Mouse (Mus musculus): ENCODE measurements around the gene Casp7. TPM values are rescaled to one million over a fixed set of nuclear protein-coding genes. Genes with fewer than 3 reads are reported as not detected.

The Casp7 gene
- polyA plus RNA-seq, 1 experiment from 2014 or later = 16.6 TPM

- WGBS = 87% methylated on average over 5 of the region's 5 CpGs
Measured at GRCm38 (mm10) chr19:56477253-56477652, 80.3 kb downstream of the Casp7 start.

DNA sequence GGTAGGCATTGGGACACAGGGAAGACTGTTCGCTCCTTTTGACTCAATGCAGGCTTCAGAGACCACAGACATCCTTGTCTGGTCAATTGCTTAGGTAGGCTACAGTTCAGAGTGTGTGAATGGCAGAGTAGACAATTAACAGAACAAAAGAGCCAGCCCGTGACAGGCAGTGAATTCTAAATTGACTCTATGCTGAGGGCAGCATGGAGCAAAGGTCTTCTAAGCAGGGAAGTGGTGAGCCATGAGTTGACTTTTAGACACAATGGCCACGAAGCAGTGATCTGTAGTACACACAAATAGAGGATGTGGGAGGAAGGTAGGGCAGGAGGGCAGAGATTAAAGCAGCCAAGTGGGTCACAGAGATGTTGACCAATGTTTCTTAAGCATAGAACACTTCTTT lies 80.9 kb downstream of the Casp7 start:
- H3K9ac ChIP-seq (ENCODE audit: low read depth, low read length) = no peak overlapping the region
- DNase-seq (ENCODE audit: low spot score) (no peak), ATAC-seq (ENCODE audit: low FRiP score) (no peak)
- no peaks in the 10 kb centered on the region for H3K27me3 ChIP-seq (ENCODE audit: control insufficient read depth, insufficient read depth, low read length)
- H3K4me2 ChIP-seq (replicated peaks; ENCODE audit: low read depth, low read length) = no peak overlapping the region
- no peaks in the 10 kb centered on the region for H3K36me3 ChIP-seq (ENCODE audit: control insufficient read depth, insufficient read depth, low read length)
- no peaks in the 10 kb centered on the region for H3K9me3 ChIP-seq (ENCODE audit: control insufficient read depth, low read length)
- no peak overlapping the region for H3K27ac ChIP-seq (ENCODE audit: low read depth, low read length)
- H3K4me3 ChIP-seq (ENCODE audit: low read depth, low read length) = no peak overlapping the region
- H3K4me1 ChIP-seq (replicated peaks; ENCODE audit: control insufficient read depth, insufficient read depth, low read length) = no peaks in the 10 kb centered on the region
- 42% methylated on average over 3 of the region's 3 CpGs for WGBS

More at GRCm38 (mm10) chr19:56477253-56477652, 80.3 kb downstream of the Casp7 start:
- no peaks in the 10 kb centered on the region for H3K27me3 ChIP-seq (ENCODE audit: control insufficient read depth, insufficient read depth, low read length)
- H3K9ac ChIP-seq (ENCODE audit: low read depth, low read length) = no peak overlapping the region
- no peaks in the 10 kb centered on the region for H3K36me3 ChIP-seq (ENCODE audit: control insufficient read depth, insufficient read depth, low read length)
- no peak overlapping the region for H3K4me3 ChIP-seq (ENCODE audit: low read depth, low read length)
- no peaks in the 10 kb centered on the region for H3K4me1 ChIP-seq (replicated peaks; ENCODE audit: control insufficient read depth, insufficient read depth, low read length)
- H3K4me2 ChIP-seq (replicated peaks; ENCODE audit: low read depth, low read length) = no peak overlapping the region
- DNase-seq (ENCODE audit: low spot score) = no peak
- no peak for ATAC-seq (ENCODE audit: low FRiP score)
- no peaks in the 10 kb centered on the region for H3K9me3 ChIP-seq (ENCODE audit: control insufficient read depth, low read length)
- no peak overlapping the region for H3K27ac ChIP-seq (ENCODE audit: low read depth, low read length)

DNA sequence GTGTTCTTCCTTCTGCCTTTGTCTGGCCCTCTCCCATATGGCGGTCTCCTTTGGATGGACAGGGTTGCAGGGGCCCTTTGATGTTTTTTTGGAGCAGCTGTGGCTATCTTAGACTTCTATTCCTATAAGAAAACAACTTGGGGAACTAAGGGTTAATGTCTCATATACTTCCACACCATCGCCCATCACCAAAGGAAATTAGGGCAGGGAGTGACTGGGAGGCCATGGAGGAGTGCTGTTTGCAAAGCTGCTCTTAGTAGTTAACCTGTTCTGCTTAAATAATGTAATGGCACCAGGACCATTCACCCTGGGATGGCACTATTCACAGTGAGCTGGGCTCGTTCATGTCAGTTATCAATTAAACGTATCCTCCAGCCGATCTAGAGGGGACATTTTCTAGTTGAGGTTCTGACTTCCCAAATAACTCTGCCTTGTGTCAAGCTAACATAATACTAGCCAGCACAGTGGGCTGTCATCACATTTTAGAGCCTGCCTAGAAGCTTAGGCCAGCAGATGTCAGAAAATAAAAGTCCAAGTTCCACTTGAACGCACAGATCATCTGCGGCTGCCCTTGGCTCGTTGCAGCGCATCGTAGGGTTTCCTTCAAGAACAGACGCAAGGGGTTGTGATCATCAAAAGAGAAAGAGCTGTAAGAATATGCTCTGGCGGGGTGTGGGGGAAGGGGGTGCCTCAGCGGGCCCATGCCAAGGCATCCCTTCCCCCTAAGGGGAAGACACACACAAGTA lies 87.9 kb downstream of the Casp7 start:
- Histone ChIP-seq H3K27me3 (ENCODE audit: control insufficient read depth, insufficient read depth, low read length) (no peaks in the 10 kb centered on the region), H3K4me1 (replicated peaks; ENCODE audit: control insufficient read depth, insufficient read depth, low read length) (no peaks in the 10 kb centered on the region), H3K9me3 (ENCODE audit: control insufficient read depth, low read length) (no peaks in the 10 kb centered on the region), H3K9ac (ENCODE audit: low read depth, low read length) (no peak overlapping the region), H3K4me3 (ENCODE audit: low read depth, low read length) (no peak overlapping the region), H3K27ac (ENCODE audit: low read depth, low read length) (no peak overlapping the region), H3K36me3 (ENCODE audit: control insufficient read depth, insufficient read depth, low read length) (no peaks in the 10 kb centered on the region), H3K4me2 (replicated peaks; ENCODE audit: low read depth, low read length) (no peak overlapping the region)
- WGBS = 56% methylated on average over 13 of the region's 13 CpGs
- no peak for ATAC-seq (ENCODE audit: low FRiP score)
- no peak for DNase-seq (ENCODE audit: low spot score)

DNA sequence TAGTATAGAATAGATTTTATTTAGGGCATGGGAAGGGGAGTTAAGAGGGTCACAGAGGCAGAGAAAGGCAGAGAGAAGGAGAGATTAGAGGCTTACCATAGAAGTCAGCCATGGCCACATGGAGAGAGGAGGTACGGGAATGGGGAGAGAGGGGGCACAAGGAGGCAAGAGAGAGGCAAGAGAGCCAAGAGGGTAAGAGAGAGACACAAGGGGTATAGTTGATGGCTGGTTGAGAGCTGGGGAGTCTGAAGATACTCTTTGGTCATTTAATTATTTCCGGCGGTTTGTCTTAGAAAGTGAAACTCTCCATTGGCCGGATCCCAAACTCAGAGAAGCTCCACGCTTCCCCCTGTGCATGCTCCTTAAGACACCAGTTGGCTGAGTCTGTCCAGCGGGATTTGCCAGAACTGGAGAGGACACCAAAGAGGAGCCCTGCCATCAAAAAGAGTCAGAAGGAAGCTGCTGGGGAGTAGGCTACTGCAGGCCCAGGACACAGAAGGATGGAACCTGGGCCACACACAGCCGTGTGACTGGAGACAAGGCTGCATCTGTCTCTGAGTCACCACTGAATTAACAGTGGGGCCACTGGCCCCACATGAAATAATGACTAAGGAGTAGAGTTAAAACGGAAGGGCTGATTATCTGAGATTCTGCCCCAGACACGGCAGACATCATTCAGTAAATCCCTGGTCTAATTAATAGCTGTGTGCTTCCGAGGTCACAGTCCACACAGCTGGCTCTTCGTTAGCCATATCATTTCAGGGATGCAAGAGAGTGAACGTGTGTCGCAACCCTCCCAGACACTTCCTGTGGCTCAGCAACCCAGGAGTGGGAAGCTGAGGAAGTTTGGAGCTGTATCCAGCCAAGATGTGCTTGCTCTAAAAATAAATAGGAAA lies 88.7 kb downstream of the Casp7 start:
- H3K9ac ChIP-seq (ENCODE audit: low read depth, low read length) = no peak overlapping the region
- no peak overlapping the region for H3K4me2 ChIP-seq (replicated peaks; ENCODE audit: low read depth, low read length)
- no peaks in the 10 kb centered on the region for H3K9me3 ChIP-seq (ENCODE audit: control insufficient read depth, low read length)
- no peaks in the 10 kb centered on the region for H3K36me3 ChIP-seq (ENCODE audit: control insufficient read depth, insufficient read depth, low read length)
- H3K4me3 ChIP-seq (ENCODE audit: low read depth, low read length) = no peak overlapping the region
- WGBS = 78% methylated on average over 13 of the region's 13 CpGs
- H3K4me1 ChIP-seq (replicated peaks; ENCODE audit: control insufficient read depth, insufficient read depth, low read length) = no peaks in the 10 kb centered on the region
- ATAC-seq (ENCODE audit: low FRiP score) = no peak
- DNase-seq (ENCODE audit: low spot score) = no peak
- H3K27ac ChIP-seq (ENCODE audit: low read depth, low read length) = no peak overlapping the region
- no peaks in the 10 kb centered on the region for H3K27me3 ChIP-seq (ENCODE audit: control insufficient read depth, insufficient read depth, low read length)

GRCm38 (mm10) chr19:56486926-56487325 lies 90.0 kb downstream of the Casp7 start:
- WGBS = 89% methylated on average over 7 of the region's 7 CpGs
- no peak for DNase-seq (ENCODE audit: low spot score)
- Histone ChIP-seq H3K4me1 (replicated peaks; ENCODE audit: control insufficient read depth, insufficient read depth, low read length) (no peaks in the 10 kb centered on the region), H3K9ac (ENCODE audit: low read depth, low read length) (no peak overlapping the region), H3K27me3 (ENCODE audit: control insufficient read depth, insufficient read depth, low read length) (no peaks in the 10 kb centered on the region), H3K4me3 (ENCODE audit: low read depth, low read length) (no peak overlapping the region), H3K27ac (ENCODE audit: low read depth, low read length) (no peak overlapping the region), H3K36me3 (ENCODE audit: control insufficient read depth, insufficient read depth, low read length) (no peaks in the 10 kb centered on the region), H3K9me3 (ENCODE audit: control insufficient read depth, low read length) (no peaks in the 10 kb centered on the region), H3K4me2 (replicated peaks; ENCODE audit: low read depth, low read length) (no peak overlapping the region)
- no peak for ATAC-seq (ENCODE audit: low FRiP score)

DNA sequence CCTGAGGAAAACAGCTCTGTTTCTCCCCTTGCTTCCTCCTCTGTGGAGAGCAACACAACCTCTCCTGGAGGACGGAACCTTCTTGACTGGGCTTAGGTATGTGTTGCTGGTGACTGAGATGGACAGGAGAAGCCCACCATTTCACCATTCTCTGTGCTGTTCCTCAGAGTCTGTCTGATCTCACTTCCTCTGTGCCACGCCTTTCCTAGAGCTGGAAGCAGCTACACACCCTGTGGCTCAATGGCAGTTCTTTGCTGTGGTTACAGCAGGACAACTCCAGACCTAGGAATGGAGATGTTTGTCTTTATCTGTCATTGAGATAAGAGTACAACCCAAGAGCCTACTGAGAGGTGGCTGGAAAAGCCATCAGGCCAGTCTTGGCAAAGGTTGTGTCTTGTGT lies 90.4 kb downstream of the Casp7 start:
- H3K9ac ChIP-seq (ENCODE audit: low read depth, low read length) = no peak overlapping the region
- H3K4me2 ChIP-seq (replicated peaks; ENCODE audit: low read depth, low read length) = no peak overlapping the region
- no peaks in the 10 kb centered on the region for H3K27me3 ChIP-seq (ENCODE audit: control insufficient read depth, insufficient read depth, low read length)
- ATAC-seq (ENCODE audit: low FRiP score) (no peak), DNase-seq (ENCODE audit: low spot score) (no peak)
- no peaks in the 10 kb centered on the region for H3K4me1 ChIP-seq (replicated peaks; ENCODE audit: control insufficient read depth, insufficient read depth, low read length)
- H3K9me3 ChIP-seq (ENCODE audit: control insufficient read depth, low read length) = no peaks in the 10 kb centered on the region
- H3K36me3 ChIP-seq (ENCODE audit: control insufficient read depth, insufficient read depth, low read length) = no peaks in the 10 kb centered on the region
- H3K27ac ChIP-seq (ENCODE audit: low read depth, low read length) = no peak overlapping the region
- WGBS = 90% methylated on average over 2 of the region's 2 CpGs
- no peak overlapping the region for H3K4me3 ChIP-seq (ENCODE audit: low read depth, low read length)

GRCm38 (mm10) chr19:56489601-56490000 lies 92.7 kb downstream of the Casp7 start:
- no peak overlapping the region for H3K27ac ChIP-seq (ENCODE audit: low read depth, low read length)
- 91% methylated on average over 6 of the region's 6 CpGs for WGBS
- H3K36me3 ChIP-seq (ENCODE audit: control insufficient read depth, insufficient read depth, low read length) = no peaks in the 10 kb centered on the region
- H3K4me2 ChIP-seq (replicated peaks; ENCODE audit: low read depth, low read length) = no peak overlapping the region
- no peak overlapping the region for H3K4me3 ChIP-seq (ENCODE audit: low read depth, low read length)
- no peak overlapping the region for H3K9ac ChIP-seq (ENCODE audit: low read depth, low read length)
- no peaks in the 10 kb centered on the region for H3K27me3 ChIP-seq (ENCODE audit: control insufficient read depth, insufficient read depth, low read length)
- no peak for ATAC-seq (ENCODE audit: low FRiP score)
- H3K9me3 ChIP-seq (ENCODE audit: control insufficient read depth, low read length) = no peaks in the 10 kb centered on the region
- DNase-seq (ENCODE audit: low spot score) = no peak
- no peaks in the 10 kb centered on the region for H3K4me1 ChIP-seq (replicated peaks; ENCODE audit: control insufficient read depth, insufficient read depth, low read length)
